Mouse (Mus musculus): Measurements from ENCODE around the gene Rnf113a2. TPM values are rescaled to one million over a fixed set of nuclear protein-coding genes. Genes with fewer than 3 reads are reported as not detected.
A peak's percentile ranks its signal among the peaks of the same experiment; 100 is the strongest.

Gene Rnf113a2
- total RNA-seq (2021), result 10 to 100 TPM; 12.5 to 15.3 TPM
- long read RNA-seq, partial matches to known transcripts, result 0 of 3 reads
- long read RNA-seq, other reads (novel, unspliced or antisense), result 0 of 3 reads

DNA sequence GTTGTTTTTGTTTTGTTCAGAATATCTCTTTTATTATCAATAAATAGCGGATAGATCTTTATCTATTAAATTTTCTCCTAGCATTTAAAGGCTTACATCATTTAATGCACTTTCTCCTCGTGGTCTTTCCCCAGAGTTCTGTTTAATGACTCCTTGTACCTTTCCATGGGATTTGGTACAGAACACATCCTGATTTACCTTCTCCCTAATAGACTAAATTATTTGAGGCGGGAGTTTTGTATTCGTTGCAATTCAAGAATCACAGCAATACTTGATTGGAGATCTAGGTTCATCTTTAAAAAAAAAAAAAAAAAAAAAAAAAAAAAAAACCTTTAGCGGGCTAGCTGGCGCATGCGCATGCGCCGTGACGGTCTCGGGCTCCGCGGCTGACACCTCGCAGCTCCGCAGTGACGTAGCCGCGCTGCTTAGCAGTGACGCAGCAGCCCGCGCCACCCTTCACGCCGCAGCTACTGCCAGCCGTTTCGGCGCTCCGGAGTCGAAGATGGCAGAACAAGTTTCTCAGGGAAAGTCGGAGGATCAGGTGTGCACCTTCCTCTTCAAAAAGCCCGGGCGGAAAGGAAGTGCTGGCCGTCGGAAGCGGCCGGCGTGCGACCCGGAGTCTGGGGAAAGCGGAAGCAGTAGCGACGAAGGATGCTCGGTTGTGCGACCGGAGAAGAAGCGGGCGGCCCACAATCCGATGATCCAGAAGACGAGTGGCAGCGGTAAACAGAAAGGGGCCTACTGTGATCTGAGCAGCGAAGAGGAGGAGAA lies at the start of gene Rnf113a2:
Rnf113a2 (plus strand) TSS at position 363 of the 771 bp plus-strand sequence.
- DNase-seq (ENCODE audit: low spot score in 2 of 2), result peak; percentile 79 to 88

DNA sequence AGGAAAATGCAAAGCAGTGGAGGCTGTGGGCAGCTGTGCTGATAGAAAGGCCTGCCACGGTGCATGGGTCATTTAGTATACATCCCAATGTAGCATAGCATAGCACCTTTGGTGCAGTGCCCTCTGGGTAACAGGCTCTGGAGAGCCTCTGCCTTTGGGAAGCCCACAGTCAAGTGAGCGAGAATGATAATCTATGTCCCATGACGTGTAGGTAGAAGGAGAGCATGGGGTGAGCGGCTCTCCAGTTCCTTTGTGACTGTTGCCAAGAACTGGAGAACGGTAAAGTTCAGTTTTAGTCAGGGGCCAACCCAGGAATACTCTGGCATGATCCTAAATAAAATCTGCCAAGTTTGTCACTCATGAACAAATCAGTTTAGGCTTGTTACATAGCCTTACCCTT lies 45.3 kb upstream of the Rnf113a2 start:
- DNase-seq (ENCODE audit: low spot score in 2 of 2), result no peak

- DNase-seq (ENCODE audit: low spot score in 2 of 2), result no peak
Measured at GRCm38 (mm10) chr12:84373831-84374481, 43.0 kb upstream of the Rnf113a2 start.

GRCm38 (mm10) chr12:84382369-84382768 lies 34.6 kb upstream of the Rnf113a2 start:
- no peak for DNase-seq (ENCODE audit: low spot score in 2 of 2)

- DNase-seq (ENCODE audit: low spot score in 2 of 2), result peak in 1 of 2 experiments; percentile 10
Measured at GRCm38 (mm10) chr12:84384644-84385081, 32.3 kb upstream of the Rnf113a2 start.

GRCm38 (mm10) chr12:84385408-84385807 lies 31.6 kb upstream of the Rnf113a2 start:
- DNase-seq (ENCODE audit: low spot score in 2 of 2), result no peak

DNA sequence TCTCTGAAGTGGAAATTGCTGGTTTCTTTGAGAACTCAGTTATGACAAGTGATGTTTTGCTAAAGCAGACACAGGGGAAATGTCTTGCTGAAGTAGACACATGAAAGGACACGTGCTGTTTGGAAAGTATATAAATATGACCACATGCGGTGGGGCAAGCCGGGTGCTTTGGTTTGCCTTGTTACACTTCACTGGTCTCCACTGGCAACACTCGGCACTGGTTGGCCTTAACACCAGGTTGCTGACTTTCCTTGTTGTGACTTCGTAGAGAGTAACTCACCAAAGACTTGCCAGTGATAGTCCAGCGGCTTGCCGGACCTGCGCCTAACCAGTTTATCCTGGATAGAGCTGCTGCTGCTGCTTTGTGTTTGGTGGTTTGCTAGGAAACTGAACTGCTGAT lies 28.9 kb upstream of the Rnf113a2 start:
- DNase-seq (ENCODE audit: low spot score in 2 of 2), result no peak

DNA sequence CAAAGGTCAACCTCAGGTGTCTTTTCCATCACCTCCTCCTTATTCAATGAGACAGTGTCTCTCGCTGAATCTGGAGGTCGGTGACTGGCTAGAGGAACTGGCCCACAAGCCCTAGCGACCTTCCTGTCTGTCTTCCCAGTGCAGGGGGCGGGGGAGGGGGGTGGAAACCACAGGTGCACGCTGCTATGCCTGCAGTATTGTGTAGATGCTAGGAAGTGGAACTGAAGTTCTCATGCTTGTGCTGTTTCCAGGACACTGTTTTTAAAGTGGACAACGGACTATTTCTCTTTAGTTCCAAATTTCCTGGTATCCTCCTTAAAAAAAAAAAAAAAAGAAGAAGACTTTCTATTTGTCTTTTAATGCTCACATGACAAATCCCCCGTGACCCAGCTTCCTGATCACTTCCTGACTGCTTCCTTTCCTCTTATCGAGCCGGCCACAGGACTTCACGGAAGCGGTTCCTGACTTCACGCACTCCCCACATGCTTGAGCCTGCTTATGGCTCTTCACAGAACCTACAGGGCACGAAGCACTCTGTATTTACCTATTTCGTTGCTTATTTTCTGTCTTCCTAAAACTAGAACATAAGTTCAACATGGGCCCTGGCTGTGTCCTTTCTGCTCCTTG lies 28.1 kb upstream of the Rnf113a2 start:
- DNase-seq (ENCODE audit: low spot score in 2 of 2), result no peak

DNA sequence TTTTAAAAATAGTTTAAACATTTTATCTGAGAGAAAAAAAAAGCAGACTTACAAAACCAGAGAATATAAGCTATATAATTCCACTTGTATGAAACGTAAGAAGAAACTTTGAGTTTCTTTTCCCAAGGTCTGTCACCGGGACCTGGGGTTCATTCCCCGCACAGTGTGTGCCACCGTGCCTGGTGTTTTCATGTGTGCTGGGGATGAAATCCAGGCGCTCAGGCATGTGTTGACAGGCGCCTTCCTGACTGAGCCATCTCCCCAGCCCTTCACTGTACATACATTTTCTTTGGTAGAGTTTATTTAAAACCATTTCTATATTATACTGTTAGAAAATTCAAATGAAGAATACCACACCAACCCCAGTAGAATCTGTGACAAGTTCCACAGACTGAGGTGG lies 26.7 kb upstream of the Rnf113a2 start:
- no peak for DNase-seq (ENCODE audit: low spot score in 2 of 2)

DNA sequence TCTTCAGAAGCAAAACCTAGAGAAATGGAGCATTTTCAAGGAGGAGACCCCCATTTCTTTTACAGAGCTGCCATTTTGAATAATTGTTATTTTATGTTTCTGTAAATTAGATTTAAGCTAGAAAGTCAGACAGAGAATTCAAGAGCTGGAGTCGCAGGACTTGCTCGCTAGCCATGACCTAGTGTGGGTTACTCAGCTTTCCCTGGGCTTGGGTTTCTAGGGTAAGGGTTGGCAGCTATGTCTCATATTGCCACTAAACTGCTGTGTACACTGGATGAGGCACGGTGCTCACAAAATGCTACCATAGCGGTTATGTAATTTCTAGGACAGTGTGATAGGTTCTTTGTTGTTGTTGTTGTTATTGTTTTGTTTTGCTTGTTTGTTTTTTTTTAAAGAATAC lies 24.3 kb upstream of the Rnf113a2 start:
- no peak for DNase-seq (ENCODE audit: low spot score in 2 of 2)

GRCm38 (mm10) chr12:84393847-84394246 lies 23.1 kb upstream of the Rnf113a2 start:
- DNase-seq (ENCODE audit: low spot score in 2 of 2), result no peak

GRCm38 (mm10) chr12:84396947-84397679 lies 19.9 kb upstream of the Rnf113a2 start:
- no peak for DNase-seq (ENCODE audit: low spot score in 2 of 2)

- no peak for DNase-seq (ENCODE audit: low spot score in 2 of 2)
Measured at GRCm38 (mm10) chr12:84397685-84398084, 19.3 kb upstream of the Rnf113a2 start.

GRCm38 (mm10) chr12:84398629-84399028 lies 18.4 kb upstream of the Rnf113a2 start:
- no peak for DNase-seq (ENCODE audit: low spot score in 2 of 2)

- no peak for DNase-seq (ENCODE audit: low spot score in 2 of 2)
Measured at GRCm38 (mm10) chr12:84399135-84399534, 17.9 kb upstream of the Rnf113a2 start.

DNA sequence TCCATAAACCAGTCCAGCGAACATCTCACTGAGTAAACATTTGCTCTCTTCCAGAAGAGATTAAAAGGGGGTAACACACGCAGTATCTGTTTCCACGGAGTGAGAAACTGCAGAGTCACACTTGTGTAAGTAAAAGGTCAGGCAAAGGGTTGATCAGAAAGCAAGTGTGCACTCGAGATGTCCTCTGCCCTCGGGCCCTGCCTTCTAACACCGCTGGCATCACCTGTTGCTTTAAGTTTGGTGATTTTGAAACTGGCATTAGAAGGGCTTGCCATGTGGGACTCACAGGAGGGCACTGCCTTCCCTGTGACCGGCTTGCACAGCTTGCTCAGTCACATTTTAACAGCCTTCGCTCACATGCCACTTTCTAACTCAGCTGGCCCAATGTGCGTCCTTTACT lies 17.3 kb upstream of the Rnf113a2 start:
- no peak for DNase-seq (ENCODE audit: low spot score in 2 of 2)

DNA sequence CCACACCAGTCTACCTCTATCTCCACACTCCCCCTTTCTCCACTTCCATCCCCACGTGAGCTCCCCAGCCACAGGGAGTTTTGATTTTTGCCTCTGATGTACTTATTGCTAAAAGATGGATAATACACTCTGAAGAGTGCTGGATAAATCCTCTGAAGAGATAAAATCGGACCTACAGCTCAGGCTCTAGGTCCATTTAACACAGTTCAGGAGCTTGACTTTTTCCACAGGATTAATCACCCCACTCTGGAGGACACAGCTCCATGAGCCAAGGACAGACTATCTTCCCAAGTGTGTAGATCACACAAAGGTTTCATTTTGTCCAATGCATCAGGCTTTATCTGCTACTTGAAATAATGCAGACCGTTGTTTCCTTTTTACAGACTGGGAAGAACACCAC lies 16.9 kb upstream of the Rnf113a2 start:
- no peak for DNase-seq (ENCODE audit: low spot score in 2 of 2)

DNA sequence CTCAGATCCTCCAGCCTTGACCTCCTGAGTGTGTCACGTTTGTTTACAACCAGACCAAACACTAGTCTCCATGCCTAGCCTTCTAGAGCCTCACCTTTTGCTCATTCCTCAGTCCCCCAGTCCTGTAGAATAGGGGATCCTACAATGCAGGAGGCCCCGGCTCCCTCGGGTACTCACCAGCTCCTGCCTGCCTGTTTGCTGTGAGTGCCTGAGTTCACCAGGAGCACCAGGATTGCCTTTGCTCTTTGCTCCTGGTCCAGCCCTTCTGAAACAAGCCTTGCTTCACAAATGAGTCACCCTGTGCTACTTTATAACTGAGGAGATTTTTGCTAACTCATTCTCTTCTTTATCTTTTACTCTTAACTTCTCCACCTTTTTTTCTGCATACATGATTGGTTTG lies 16.3 kb upstream of the Rnf113a2 start:
- DNase-seq (ENCODE audit: low spot score in 2 of 2), result no peak

DNA sequence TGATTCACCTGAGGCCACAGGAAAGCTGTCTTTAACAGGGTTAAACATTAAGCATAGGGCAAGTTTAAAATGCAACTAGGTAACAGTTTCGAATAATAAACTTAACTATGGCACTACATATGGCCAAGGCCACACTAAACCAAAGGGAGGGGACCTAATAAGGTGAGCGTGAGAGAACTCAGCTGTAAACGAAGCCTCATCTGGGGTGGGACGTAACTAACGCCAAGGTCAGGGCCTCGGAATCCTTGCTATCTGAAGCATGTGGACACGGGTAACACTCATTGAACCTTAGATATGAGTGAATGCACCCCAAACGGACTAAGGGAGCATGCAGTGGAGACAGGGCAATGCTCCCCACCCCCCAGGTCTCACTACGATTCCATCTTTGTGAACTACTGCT lies 14.1 kb upstream of the Rnf113a2 start:
- DNase-seq (ENCODE audit: low spot score in 2 of 2), result no peak

GRCm38 (mm10) chr12:84404541-84404940 lies 12.5 kb upstream of the Rnf113a2 start:
- DNase-seq (ENCODE audit: low spot score in 2 of 2), result peak in 1 of 2 experiments; percentile 10

GRCm38 (mm10) chr12:84407259-84407658 lies 9.7 kb upstream of the Rnf113a2 start:
- DNase-seq (ENCODE audit: low spot score in 2 of 2), result no peak
